Mouse (Mus musculus): ENCODE results near the gene Ubap1.
A peak's percentile ranks its signal among the peaks of the same experiment; 100 is the strongest.

The Ubap1 gene

GRCm38 (mm10) chr4:41336546-41336945, 12.2 kb upstream of the Ubap1 start:
- H3K36me3 ChIP-seq (ENCODE audit: control insufficient read depth, insufficient read depth, low read length, poor library complexity, severe bottlenecking): no peaks in the 10 kb centered on the region
- no peaks in the 10 kb centered on the region for H3K27me3 ChIP-seq (ENCODE audit: control insufficient read depth, insufficient read depth, low read length, poor library complexity, severe bottlenecking)
- no peak for DNase-seq (ENCODE audit: low read depth, low spot score)

- H3K36me3 ChIP-seq (ENCODE audit: control insufficient read depth, insufficient read depth, low read length, poor library complexity, severe bottlenecking): no peaks in the 10 kb centered on the region
- no peak for DNase-seq (ENCODE audit: low read depth, low spot score)
- H3K27me3 ChIP-seq (ENCODE audit: control insufficient read depth, insufficient read depth, low read length, poor library complexity, severe bottlenecking): no peaks in the 10 kb centered on the region
These were observed 7.8 kb upstream of the Ubap1 start for GRCm38 (mm10) chr4:41340912-41341550.

- H3K27me3 ChIP-seq (ENCODE audit: control insufficient read depth, insufficient read depth, low read length, poor library complexity, severe bottlenecking): no peaks in the 10 kb centered on the region
- H3K36me3 ChIP-seq (ENCODE audit: control insufficient read depth, insufficient read depth, low read length, poor library complexity, severe bottlenecking): no peaks in the 10 kb centered on the region
- DNase-seq (ENCODE audit: low read depth, low spot score): no peak
These were observed 2.8 kb upstream of the Ubap1 start for GRCm38 (mm10) chr4:41346011-41346410.

- H3K36me3 ChIP-seq (ENCODE audit: control insufficient read depth, insufficient read depth, low read length, poor library complexity, severe bottlenecking): no peaks in the 10 kb centered on the region
- DNase-seq (ENCODE audit: low read depth, low spot score): peak; percentile 52
- H3K27me3 ChIP-seq (ENCODE audit: control insufficient read depth, insufficient read depth, low read length, poor library complexity, severe bottlenecking): no peaks in the 10 kb centered on the region
These were observed 957 bp upstream of the Ubap1 start for GRCm38 (mm10) chr4:41347839-41348238.

GRCm38 (mm10) chr4:41349199-41349591, 399 bp downstream of the Ubap1 start:
- no peaks in the 10 kb centered on the region for H3K36me3 ChIP-seq (ENCODE audit: control insufficient read depth, insufficient read depth, low read length, poor library complexity, severe bottlenecking)
- no peaks in the 10 kb centered on the region for H3K27me3 ChIP-seq (ENCODE audit: control insufficient read depth, insufficient read depth, low read length, poor library complexity, severe bottlenecking)
- no peak for DNase-seq (ENCODE audit: low read depth, low spot score)

- H3K27me3 ChIP-seq (ENCODE audit: control insufficient read depth, insufficient read depth, low read length, poor library complexity, severe bottlenecking): no peaks in the 10 kb centered on the region
- no peaks in the 10 kb centered on the region; the same call in 1 of the 2 replicates for H3K36me3 ChIP-seq (ENCODE audit: control insufficient read depth, insufficient read depth, low read length, poor library complexity, severe bottlenecking)
- DNase-seq (ENCODE audit: low read depth, low spot score): no peak
These were observed 4.0 kb downstream of the Ubap1 start for GRCm38 (mm10) chr4:41352758-41353157.

GRCm38 (mm10) chr4:41353265-41353664, 4.5 kb downstream of the Ubap1 start:
- no peaks in the 10 kb centered on the region; the same call in 1 of the 2 replicates for H3K36me3 ChIP-seq (ENCODE audit: control insufficient read depth, insufficient read depth, low read length, poor library complexity, severe bottlenecking)
- peak; percentile 18 for DNase-seq (ENCODE audit: low read depth, low spot score)
- H3K27me3 ChIP-seq (ENCODE audit: control insufficient read depth, insufficient read depth, low read length, poor library complexity, severe bottlenecking): no peaks in the 10 kb centered on the region

GRCm38 (mm10) chr4:41357154-41357553, 8.4 kb downstream of the Ubap1 start:
- Histone ChIP-seq H3K27me3 (ENCODE audit: control insufficient read depth, insufficient read depth, low read length, poor library complexity, severe bottlenecking) (no peaks in the 10 kb centered on the region), H3K36me3 (ENCODE audit: control insufficient read depth, insufficient read depth, low read length, poor library complexity, severe bottlenecking) (no peaks in the 10 kb centered on the region; the same call in 1 of the 2 replicates)
- DNase-seq (ENCODE audit: low read depth, low spot score): no peak

- Histone ChIP-seq H3K27me3 (ENCODE audit: control insufficient read depth, insufficient read depth, low read length, poor library complexity, severe bottlenecking) (no peaks in the 10 kb centered on the region), H3K36me3 (ENCODE audit: control insufficient read depth, insufficient read depth, low read length, poor library complexity, severe bottlenecking) (no peaks in the 10 kb centered on the region; the same call in 1 of the 2 replicates)
- DNase-seq (ENCODE audit: low read depth, low spot score): no peak
These were observed 9.9 kb downstream of the Ubap1 start for GRCm38 (mm10) chr4:41358669-41359068.

- Histone ChIP-seq H3K27me3 (ENCODE audit: control insufficient read depth, insufficient read depth, low read length, poor library complexity, severe bottlenecking) (no peaks in the 10 kb centered on the region), H3K36me3 (ENCODE audit: control insufficient read depth, insufficient read depth, low read length, poor library complexity, severe bottlenecking) (no peaks in the 10 kb centered on the region; the same call in 1 of the 2 replicates)
- DNase-seq (ENCODE audit: low read depth, low spot score): no peak
These were observed 10.6 kb downstream of the Ubap1 start for GRCm38 (mm10) chr4:41359358-41359757.

- Histone ChIP-seq H3K36me3 (ENCODE audit: control insufficient read depth, insufficient read depth, low read length, poor library complexity, severe bottlenecking) (no peaks in the 10 kb centered on the region), H3K27me3 (ENCODE audit: control insufficient read depth, insufficient read depth, low read length, poor library complexity, severe bottlenecking) (no peaks in the 10 kb centered on the region)
- DNase-seq (ENCODE audit: low read depth, low spot score): no peak
These were observed 12.3 kb downstream of the Ubap1 start for GRCm38 (mm10) chr4:41361059-41361458.

GRCm38 (mm10) chr4:41368198-41368597, 19.4 kb downstream of the Ubap1 start:
- Histone ChIP-seq H3K27me3 (ENCODE audit: control insufficient read depth, insufficient read depth, low read length, poor library complexity, severe bottlenecking) (no peaks in the 10 kb centered on the region), H3K36me3 (ENCODE audit: control insufficient read depth, insufficient read depth, low read length, poor library complexity, severe bottlenecking) (peaks cover 5% of the 10 kb centered on the region)
- DNase-seq (ENCODE audit: low read depth, low spot score): no peak

- H3K36me3 ChIP-seq (ENCODE audit: control insufficient read depth, insufficient read depth, low read length, poor library complexity, severe bottlenecking): peaks cover 5% of the 10 kb centered on the region
- DNase-seq (ENCODE audit: low read depth, low spot score): no peak
These were observed 21.1 kb downstream of the Ubap1 start for GRCm38 (mm10) chr4:41369702-41370437.

GRCm38 (mm10) chr4:41377567-41377966, 28.8 kb downstream of the Ubap1 start:
- Histone ChIP-seq H3K36me3 (ENCODE audit: control insufficient read depth, insufficient read depth, low read length, poor library complexity, severe bottlenecking) (peaks cover 6% of the 10 kb centered on the region), H3K27me3 (ENCODE audit: control insufficient read depth, insufficient read depth, low read length, poor library complexity, severe bottlenecking) (no peaks in the 10 kb centered on the region)
- DNase-seq (ENCODE audit: low read depth, low spot score): peak; percentile 78

More at GRCm38 (mm10) chr4:41369702-41370437, 21.1 kb downstream of the Ubap1 start:
- no peaks in the 10 kb centered on the region for H3K27me3 ChIP-seq (ENCODE audit: control insufficient read depth, insufficient read depth, low read length, poor library complexity, severe bottlenecking)

GRCm38 (mm10) chr4:41381213-41381950, 32.6 kb downstream of the Ubap1 start:
- no peak for DNase-seq (ENCODE audit: low read depth, low spot score)
- no peaks in the 10 kb centered on the region for H3K27me3 ChIP-seq (ENCODE audit: control insufficient read depth, insufficient read depth, low read length, poor library complexity, severe bottlenecking)
- H3K36me3 ChIP-seq (ENCODE audit: control insufficient read depth, insufficient read depth, low read length, poor library complexity, severe bottlenecking): peaks cover 6% of the 10 kb centered on the region
